In genomic region chr11:67030904-67031602, GRCm38 (mm10) we compare ENCODE assay signal across 12 mouse cellular contexts. TPM values are rescaled to one million over a fixed set of nuclear protein-coding genes. Genes with fewer than 3 reads are reported as not detected.
DNase-seq lines count a peak whose midpoint lies in the region; ATAC-seq and TF ChIP-seq lines count a peak whose summit lies in the region.
"Had no signal": no experiment of that assay in that cellular context is flagged by ENCODE, and none has a peak within 500 bp of the region (broad histone marks: within the 10 kb centered on the region; RNA-seq: fewer than 3 reads in every experiment).

No protein-coding gene starts in this region.

- no peak overlapping the region for H3K4me2 ChIP-seq in liver, embryonic 11.5 days
- no peak overlapping the region for H3K4me2 ChIP-seq in stomach, embryonic 16.5 days (ENCODE audit: low read depth, low read length)
- H3K4me2 ChIP-seq: liver, embryonic 15.5 days had no signal

- ATAC-seq in liver, embryonic 11.5 days (replicated peaks; ENCODE audit: low FRiP score): no peak
- peak; percentile 49 to 72; a peak in 3 of 4 replicates for ATAC-seq in hematopoietic stem cell, adult 5-6 weeks (replicated peaks in 1 of 2; ENCODE audit: insufficient read depth in 1 of 2, low FRiP score in 2 of 2, low TSS enrichment in 1 of 2, low read depth in 1 of 2, poor library complexity in 2 of 2, severe bottlenecking in 2 of 2)
- peak; percentile 77 for ATAC-seq in stomach, embryonic 16.5 days (ENCODE audit: insufficient read depth, low FRiP score)
- ATAC-seq in frontal cortex, adult (ENCODE audit: low TSS enrichment): no peak

- H3K9me3 ChIP-seq in liver, embryonic 11.5 days (ENCODE audit: control insufficient read depth, low read length): no peaks in the 10 kb centered on the region
- H3K9me3 ChIP-seq in stomach, embryonic 16.5 days (replicated peaks; ENCODE audit: control insufficient read depth, low read length): no peaks in the 10 kb centered on the region
- H3K9me3 ChIP-seq: hindbrain, embryonic 10.5 days; liver, embryonic 15.5 days had no signal

- H3K36me3 ChIP-seq in liver, adult 2 months (ENCODE audit: control insufficient read depth, insufficient read depth, low read length): no peaks in the 10 kb centered on the region
- no peaks in the 10 kb centered on the region for H3K36me3 ChIP-seq in liver, embryonic 11.5 days (ENCODE audit: control insufficient read depth, insufficient read depth, low read length)
- H3K36me3 ChIP-seq in stomach, embryonic 16.5 days (ENCODE audit: control insufficient read depth, insufficient read depth, low read length): no peaks in the 10 kb centered on the region
- H3K36me3 ChIP-seq: liver, embryonic 15.5 days had no signal

- no peak overlapping the region for H3K9ac ChIP-seq in liver, adult 2 months (ENCODE audit: low read depth, low read length)
- no peak overlapping the region for H3K9ac ChIP-seq in liver, embryonic 11.5 days (ENCODE audit: low read depth, low read length)
- no peak overlapping the region for H3K9ac ChIP-seq in stomach, embryonic 16.5 days (ENCODE audit: low read length)
- H3K9ac ChIP-seq: liver, embryonic 15.5 days had no signal

- TF ChIP-seq CTCF in liver, adult 2 months (IDR thresholded peaks at IDR 0.05; ENCODE audit: low read depth, low read length): peak; percentile 29

- H3K4me3 ChIP-seq in liver, adult 2 months (ENCODE audit: insufficient read depth, low read depth, low read length): no peak overlapping the region
- H3K4me3 ChIP-seq in liver, embryonic 11.5 days (ENCODE audit: low read depth, low read length): no peak overlapping the region
- H3K4me3 ChIP-seq in stomach, embryonic 16.5 days (replicated peaks; ENCODE audit: low read length): no peak overlapping the region
- H3K4me3 ChIP-seq: hindbrain, embryonic 10.5 days; liver, embryonic 15.5 days had no signal

- 50% methylated on average over 16 of the region's 16 CpGs for WGBS in liver, adult 2 months
- WGBS in liver, embryonic 11.5 days: 44% methylated on average over 16 of the region's 16 CpGs
- 50% methylated on average over 16 of the region's 16 CpGs for WGBS in stomach, embryonic 16.5 days

- DNase-seq in adrenal gland, adult (ENCODE audit: inconsistent age in 2 of 2, low spot score in 1 of 2): peak; percentile 65 to 74
- DNase-seq in adrenal gland, adult 18-20 months (ENCODE audit: low spot score in 2 of 2): no peak
- DNase-seq in liver, adult 2 months (ENCODE audit: extremely low read depth, low read depth, low spot score): peak; percentile 91
- no peak for DNase-seq in liver, embryonic 11.5 days (ENCODE audit: low spot score)
- DNase-seq in urinary bladder, postnatal 10 days (ENCODE audit: low spot score): no peak
- DNase-seq: kidney, postnatal 14 days had no signal

- no peaks in the 10 kb centered on the region for H3K27me3 ChIP-seq in liver, adult 2 months (ENCODE audit: control insufficient read depth, insufficient read depth, low read length)
- H3K27me3 ChIP-seq in liver, embryonic 11.5 days (replicated peaks; ENCODE audit: control insufficient read depth, insufficient read depth, low read length): no peaks in the 10 kb centered on the region
- no peaks in the 10 kb centered on the region for H3K27me3 ChIP-seq in stomach, embryonic 16.5 days (ENCODE audit: control insufficient read depth, insufficient read depth, low read length)

- H3K4me1 ChIP-seq in liver, adult 2 months (ENCODE audit: control insufficient read depth, insufficient read depth, low read length): peaks cover 16% of the 10 kb centered on the region
- H3K4me1 ChIP-seq in liver, embryonic 11.5 days (replicated peaks; ENCODE audit: control insufficient read depth, insufficient read depth, low read length): no peaks in the 10 kb centered on the region
- H3K4me1 ChIP-seq in stomach, embryonic 16.5 days (ENCODE audit: control insufficient read depth, insufficient read depth, low read length): no peaks in the 10 kb centered on the region
- H3K4me1 ChIP-seq: hindbrain, embryonic 10.5 days; liver, embryonic 15.5 days had no signal

- peak overlapping the region; percentile 55 for H3K27ac ChIP-seq in liver, adult 2 months (replicated peaks; ENCODE audit: insufficient read depth, low read depth, low read length)
- no peak overlapping the region for H3K27ac ChIP-seq in liver, embryonic 11.5 days (ENCODE audit: low read depth, low read length)
- H3K27ac ChIP-seq in stomach, embryonic 16.5 days (ENCODE audit: low read length): no peak overlapping the region
- H3K27ac ChIP-seq: hindbrain, embryonic 10.5 days; liver, embryonic 15.5 days had no signal

- H3K79me2 ChIP-seq in liver, adult 2 months (ENCODE audit: control insufficient read depth, insufficient read depth, low read length): no peaks in the 10 kb centered on the region

- no peak for TF ChIP-seq POLR2A in liver, adult 2 months (IDR thresholded peaks at IDR 0.05; ENCODE audit: extremely low read depth, insufficient read depth, low read length)

RNA-seq across cellular contexts. Expression of gene Tmem220, which starts 6.1 kb away (rescaled TPM):
- total RNA-seq in adrenal gland, adult 18-20 months (2021): 1 to 10 TPM; 4.9 to 8.9 TPM
- total RNA-seq in liver, adult 2 months (2014; rRNA removed): 6.6 and 8.7 TPM in 2 replicates
- 9.5 and 9.9 TPM in 2 replicates for polyA plus RNA-seq in liver, adult 2 months (2012; rRNA removed)
- polyA plus RNA-seq in liver, embryonic 11.5 days (2014; fragmentation: Nextera tagmentation; extraction: Ambion mirVana): 1.8 and 1.9 TPM in 2 replicates
- total RNA-seq in hematopoietic stem cell, adult 5-6 weeks (2017): 2.0 and 5.8 TPM in 2 replicates
- 1.8 and 3.6 TPM in 2 replicates for polyA plus RNA-seq in stomach, embryonic 16.5 days (2015; fragmentation: Nextera tagmentation; extraction: Ambion mirVana)

RNA-seq across cellular contexts. Expression of gene Adprm, which starts 21.3 kb away (rescaled TPM):
- 10 to 100 TPM; 21.1 to 25.7 TPM for total RNA-seq in adrenal gland, adult 18-20 months (2021)
- 25.2 and 36.5 TPM in 2 replicates for total RNA-seq in liver, adult 2 months (2014; rRNA removed)
- polyA plus RNA-seq in liver, adult 2 months (2012; rRNA removed): 10.8 and 14.0 TPM in 2 replicates
- polyA plus RNA-seq in liver, embryonic 11.5 days (2014; fragmentation: Nextera tagmentation; extraction: Ambion mirVana): 17.0 and 18.5 TPM in 2 replicates
- 11.7 and 13.2 TPM in 2 replicates for total RNA-seq in hematopoietic stem cell, adult 5-6 weeks (2017)
- 26.6 and 27.1 TPM in 2 replicates for polyA plus RNA-seq in stomach, embryonic 16.5 days (2015; fragmentation: Nextera tagmentation; extraction: Ambion mirVana)

RNA-seq across cellular contexts. Expression of gene Sco1, which starts 21.4 kb away (rescaled TPM):
- total RNA-seq in adrenal gland, adult 18-20 months (2021): 10 to 100 TPM; 19.7 to 22.1 TPM
- 10.5 and 11.5 TPM in 2 replicates for total RNA-seq in liver, adult 2 months (2014; rRNA removed)
- 4.8 and 5.5 TPM in 2 replicates for polyA plus RNA-seq in liver, adult 2 months (2012; rRNA removed)
- 18.8 and 20.3 TPM in 2 replicates for polyA plus RNA-seq in liver, embryonic 11.5 days (2014; fragmentation: Nextera tagmentation; extraction: Ambion mirVana)
- total RNA-seq in hematopoietic stem cell, adult 5-6 weeks (2017): 25.6 and 29.5 TPM in 2 replicates
- polyA plus RNA-seq in stomach, embryonic 16.5 days (2015; fragmentation: Nextera tagmentation; extraction: Ambion mirVana): 15.0 TPM in 2 replicates

RNA-seq across cellular contexts. Expression of gene Myh3, which starts 47.0 kb away (rescaled TPM):
- under 1 TPM; 0.06 to 0.07 TPM for total RNA-seq in adrenal gland, adult 18-20 months (2021)
- total RNA-seq in liver, adult 2 months (2014; rRNA removed): not detected in 2 replicates
- polyA plus RNA-seq in liver, adult 2 months (2012; rRNA removed): not detected in 2 replicates
- polyA plus RNA-seq in liver, embryonic 11.5 days (2014; fragmentation: Nextera tagmentation; extraction: Ambion mirVana): 0.38 and 0.78 TPM in 2 replicates
- total RNA-seq in hematopoietic stem cell, adult 5-6 weeks (2017): not detected in 2 replicates
- 1.9 and 40.3 TPM in 2 replicates for polyA plus RNA-seq in stomach, embryonic 16.5 days (2015; fragmentation: Nextera tagmentation; extraction: Ambion mirVana)
- total RNA-seq: megakaryocyte-erythroid progenitor cell, adult 5-6 weeks had no signal

Comparison
In these comparisons a context has a peak if more than half of its experiments do, and no peak if none do; other contexts are left out.
1. DNase-seq: peak in adrenal gland, adult (2 of 2) and liver, adult 2 months (single experiment); none in adrenal gland, adult 18-20 months (0 of 2), liver, embryonic 11.5 days (single experiment) and urinary bladder, postnatal 10 days (single experiment).
2. ATAC-seq: peak in hematopoietic stem cell, adult 5-6 weeks (2 of 2) and stomach, embryonic 16.5 days (single experiment); none in liver, embryonic 11.5 days (single experiment) and frontal cortex, adult (single experiment).